Mouse (Mus musculus) erythroblast, embryonic 14.5 days (primary cell): ENCODE results near the gene Ncor1. TPM values are rescaled to one million over a fixed set of nuclear protein-coding genes. Genes with fewer than 3 reads are reported as not detected.

Experiments used
- H3K27me3 ChIP-seq: 2 replicates; pipeline ENCODE4 v1.6.1; 2012; ENCODE audit warnings: inconsistent platforms; ENCODE audit not compliant: control insufficient read depth
- H3K36me3 ChIP-seq: 2 replicates; pipeline ENCODE4 v1.6.1; 2012; ENCODE audit warnings: mild to moderate bottlenecking, inconsistent platforms; ENCODE audit not compliant: control insufficient read depth
- H3K4me1 ChIP-seq: 2 replicates; pipeline ENCODE4 v1.6.1; 2012; ENCODE audit warnings: inconsistent platforms; ENCODE audit not compliant: control insufficient read depth
- H3K4me3 ChIP-seq: replicated peaks from 2 replicates; pipeline ENCODE3; 2012; ENCODE audit warnings: moderate library complexity, mild to moderate bottlenecking, inconsistent platforms
- H3K9me3 ChIP-seq: 2 replicates; pipeline ENCODE4 v1.6.1; 2012; ENCODE audit warnings: low read length, inconsistent platforms, mixed read lengths; ENCODE audit not compliant: control insufficient read depth
- GATA1 ChIP-seq: IDR thresholded peaks from 2 replicates; pipeline ENCODE4 v1.6.1; 2012; ENCODE audit warnings: low read length, inconsistent platforms, mixed read lengths
- TAL1 ChIP-seq: IDR thresholded peaks from 3 replicates; pipeline ENCODE4 v1.6.1; 2012; ENCODE audit warnings: low read length, inconsistent platforms, mixed read lengths
- polyA plus RNA-seq: library from polyadenylated mRNA; stranded (reverse); fragments of >175 nt; gene quantifications from 2 replicates; pipeline ENCODE4 v1.2.3, GENCODE M21; 2012

Gene Ncor1
- polyA plus RNA-seq, 1 experiment = 8.1 TPM

DNA sequence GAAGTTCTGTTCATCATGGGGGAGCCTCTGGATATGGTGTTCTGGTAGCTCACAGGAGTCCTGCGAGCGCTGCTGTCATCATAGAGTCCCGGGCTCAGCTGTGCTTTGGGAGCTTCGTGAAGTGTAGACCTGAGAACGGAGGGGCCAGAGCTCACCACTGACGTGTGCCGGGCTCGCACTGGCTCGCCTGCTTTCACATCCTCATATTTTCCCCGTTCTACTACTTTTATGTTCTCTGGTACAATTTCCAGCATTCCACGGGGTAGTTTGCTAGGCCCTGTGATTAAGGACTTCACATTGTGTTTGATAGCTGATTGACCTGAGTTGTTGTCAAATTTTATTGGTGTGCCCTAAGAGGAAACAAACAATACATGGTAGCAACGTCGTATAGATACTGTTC lies 115.3 kb downstream of the Ncor1 start:
- no peak overlapping the region for H3K4me3 ChIP-seq
- no peak for TF ChIP-seq GATA1
- TF ChIP-seq TAL1 = no peak
- H3K4me1 ChIP-seq = no peaks in the 10 kb centered on the region
- no peaks in the 10 kb centered on the region for H3K9me3 ChIP-seq
- no peaks in the 10 kb centered on the region for H3K27me3 ChIP-seq
- peaks cover 76% of the 10 kb centered on the region for H3K36me3 ChIP-seq

DNA sequence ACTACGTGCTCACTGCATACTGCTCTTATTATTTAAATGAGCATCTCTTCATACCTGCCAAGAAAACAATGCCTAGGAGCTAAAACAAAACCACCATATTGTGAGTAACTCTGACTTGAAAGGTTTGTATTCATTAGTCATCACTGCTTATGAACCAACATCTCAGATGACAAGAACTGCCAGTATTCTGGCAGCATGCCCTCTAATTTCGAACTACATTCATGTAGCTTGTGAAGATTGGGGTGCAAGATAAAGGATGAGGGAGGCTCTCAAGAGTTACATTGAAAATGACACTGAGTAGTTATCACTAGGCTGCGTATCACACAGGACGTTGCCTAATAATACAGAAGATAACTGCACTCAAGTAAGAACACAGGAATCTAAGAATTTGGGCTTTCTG lies 126.1 kb downstream of the Ncor1 start:
- Histone ChIP-seq H3K4me3 (no peak overlapping the region), H3K36me3 (peaks cover 96% of the 10 kb centered on the region), H3K4me1 (no peaks in the 10 kb centered on the region), H3K9me3 (no peaks in the 10 kb centered on the region), H3K27me3 (no peaks in the 10 kb centered on the region)
- TF ChIP-seq TAL1 (no peak), GATA1 (no peak)

DNA sequence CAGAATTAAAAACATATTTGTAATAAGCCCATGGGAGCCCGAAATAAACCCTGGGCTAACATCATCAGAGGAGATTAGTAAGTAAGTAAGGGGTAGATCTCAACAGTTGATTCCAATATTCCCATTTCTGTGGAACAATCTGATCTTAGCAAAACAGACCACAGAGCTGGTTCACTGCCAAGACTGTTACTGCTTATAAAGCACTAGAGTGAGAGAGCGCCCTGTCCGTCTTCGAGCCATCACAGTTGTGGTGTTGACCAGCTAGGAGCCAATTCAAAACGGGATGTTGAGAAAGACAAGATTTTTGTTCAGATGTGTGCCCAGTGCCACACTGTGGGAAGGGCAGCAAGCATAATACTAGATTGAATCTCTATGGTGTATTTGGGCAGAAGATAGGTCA lies 127.2 kb downstream of the Ncor1 start:
- Histone ChIP-seq H3K4me3 (no peak overlapping the region), H3K36me3 (peaks cover 97% of the 10 kb centered on the region), H3K9me3 (no peaks in the 10 kb centered on the region), H3K27me3 (no peaks in the 10 kb centered on the region), H3K4me1 (no peaks in the 10 kb centered on the region)
- TF ChIP-seq TAL1 (no peak), GATA1 (no peak)

DNA sequence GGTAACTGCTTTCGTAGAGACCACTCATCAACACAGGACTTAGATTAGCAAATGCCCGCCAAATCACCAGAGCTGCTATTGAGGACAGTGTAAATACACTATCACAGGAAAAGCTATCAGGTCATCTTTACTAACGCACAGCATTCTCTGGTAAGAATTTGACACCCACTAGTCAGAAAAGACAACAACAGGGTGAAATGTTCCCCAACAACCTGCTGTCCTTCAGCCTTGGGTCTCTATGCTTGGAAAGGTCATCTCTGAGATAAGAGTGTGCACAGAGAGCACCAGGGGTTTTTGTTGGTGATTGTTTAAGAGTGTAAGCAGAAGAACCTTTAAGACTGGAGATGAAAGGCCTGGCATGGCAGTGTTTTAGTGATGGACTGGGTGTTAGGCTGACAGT lies 134.7 kb downstream of the Ncor1 start:
- no peak for TF ChIP-seq TAL1
- TF ChIP-seq GATA1 = no peak
- H3K36me3 ChIP-seq = peaks cover 97% of the 10 kb centered on the region
- H3K27me3 ChIP-seq = no peaks in the 10 kb centered on the region

DNA sequence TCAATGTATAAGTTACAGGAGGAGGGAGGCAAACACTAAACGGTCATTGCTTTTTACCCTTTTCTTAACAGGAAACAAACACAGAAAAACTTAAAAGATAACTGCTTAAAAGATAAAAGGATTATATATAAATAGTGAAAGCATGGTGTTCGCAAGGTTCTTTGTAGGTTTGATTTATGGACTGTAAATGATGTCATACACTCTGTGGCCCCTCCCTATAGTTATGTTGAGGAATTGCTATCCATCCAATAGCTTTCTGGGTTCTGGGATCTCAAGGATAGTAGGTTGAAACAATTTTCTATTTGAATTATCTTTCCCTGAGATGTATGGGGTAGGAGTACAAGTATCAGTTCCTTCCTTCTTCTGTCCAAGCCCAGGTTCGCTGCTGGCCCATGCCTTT lies 138.2 kb downstream of the Ncor1 start:
- Histone ChIP-seq H3K27me3 (no peaks in the 10 kb centered on the region), H3K9me3 (no peaks in the 10 kb centered on the region), H3K36me3 (peaks cover 97% of the 10 kb centered on the region), H3K4me1 (no peaks in the 10 kb centered on the region), H3K4me3 (no peak overlapping the region)
- TF ChIP-seq TAL1 = no peak
- no peak for TF ChIP-seq GATA1

More for the DNA sequence above, 134.7 kb downstream of the Ncor1 start:
- H3K4me3 ChIP-seq = no peak overlapping the region
- no peaks in the 10 kb centered on the region for H3K4me1 ChIP-seq
- no peaks in the 10 kb centered on the region for H3K9me3 ChIP-seq

DNA sequence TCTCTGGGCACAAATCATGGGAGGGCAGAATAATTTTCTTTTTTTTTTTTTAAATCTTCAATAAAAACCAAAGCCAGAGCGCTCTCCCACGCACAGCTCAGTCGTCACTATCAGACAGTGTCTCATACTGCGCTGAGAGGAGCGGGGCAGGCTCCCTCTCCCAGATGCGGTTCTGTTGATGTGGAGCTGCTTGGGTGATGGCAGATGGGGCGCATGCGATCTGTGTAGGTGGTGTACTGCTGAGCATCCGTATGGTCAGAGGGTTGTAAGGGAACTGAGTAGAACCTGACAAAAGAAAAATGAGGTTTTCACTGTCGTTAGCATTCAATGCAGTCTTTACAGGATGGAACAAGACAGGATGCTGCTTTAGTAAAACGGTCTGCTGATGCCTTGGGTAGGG lies 140.6 kb downstream of the Ncor1 start:
- TF ChIP-seq GATA1 (no peak), TAL1 (no peak)
- H3K27me3 ChIP-seq = no peaks in the 10 kb centered on the region
- no peak overlapping the region for H3K4me3 ChIP-seq
- no peaks in the 10 kb centered on the region for H3K9me3 ChIP-seq
- no peaks in the 10 kb centered on the region for H3K4me1 ChIP-seq
- peaks cover 97% of the 10 kb centered on the region for H3K36me3 ChIP-seq

DNA sequence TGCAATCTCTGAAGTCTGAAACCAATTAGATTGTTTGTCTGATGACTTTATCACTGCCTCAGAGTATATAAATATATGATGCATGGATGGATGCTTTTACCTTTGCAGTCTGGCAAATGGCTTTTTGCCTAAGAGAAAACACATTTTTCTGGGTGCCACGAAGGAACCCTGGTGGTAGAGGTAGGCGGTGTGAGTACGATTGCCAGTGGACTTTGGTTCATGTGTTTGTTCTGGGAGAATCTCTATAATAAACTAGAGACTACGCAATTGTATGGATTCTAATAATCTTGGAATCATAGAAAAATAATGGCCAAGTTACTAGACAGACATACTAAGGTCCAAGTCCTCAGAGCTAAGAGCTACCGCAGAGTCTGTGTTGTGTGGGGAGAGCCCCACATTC lies 143.4 kb downstream of the Ncor1 start:
- Histone ChIP-seq H3K27me3 (no peaks in the 10 kb centered on the region), H3K36me3 (peaks cover 77% of the 10 kb centered on the region)

DNA sequence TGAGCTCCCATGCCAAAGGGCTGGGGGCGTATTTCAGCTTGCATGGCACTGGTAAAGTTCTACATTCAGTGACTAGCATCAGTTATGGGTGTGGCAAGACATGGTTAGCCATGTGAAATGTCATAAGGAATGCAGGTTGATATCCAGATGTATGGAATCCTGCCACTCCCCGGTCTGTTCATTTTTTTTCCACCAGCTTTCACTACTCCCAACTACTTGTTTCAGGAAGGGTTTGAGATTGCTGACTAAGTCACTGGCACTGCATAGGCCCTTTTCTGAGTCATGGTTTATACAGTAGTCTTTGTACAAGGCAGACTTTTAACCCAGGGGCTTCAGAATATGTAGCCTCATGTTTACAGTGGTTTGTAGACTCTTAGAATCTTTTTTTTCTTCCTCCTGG lies 149.0 kb downstream of the Ncor1 start:
- Histone ChIP-seq H3K36me3 (peaks cover 32% of the 10 kb centered on the region), H3K4me1 (no peaks in the 10 kb centered on the region), H3K9me3 (no peaks in the 10 kb centered on the region), H3K4me3 (no peak overlapping the region), H3K27me3 (no peaks in the 10 kb centered on the region)
- TF ChIP-seq TAL1 (no peak), GATA1 (no peak)

More for the DNA sequence above, 143.4 kb downstream of the Ncor1 start:
- H3K4me3 ChIP-seq = no peak overlapping the region
- H3K4me1 ChIP-seq = no peaks in the 10 kb centered on the region
- TF ChIP-seq TAL1 (no peak), GATA1 (no peak)
- H3K9me3 ChIP-seq = no peaks in the 10 kb centered on the region

DNA sequence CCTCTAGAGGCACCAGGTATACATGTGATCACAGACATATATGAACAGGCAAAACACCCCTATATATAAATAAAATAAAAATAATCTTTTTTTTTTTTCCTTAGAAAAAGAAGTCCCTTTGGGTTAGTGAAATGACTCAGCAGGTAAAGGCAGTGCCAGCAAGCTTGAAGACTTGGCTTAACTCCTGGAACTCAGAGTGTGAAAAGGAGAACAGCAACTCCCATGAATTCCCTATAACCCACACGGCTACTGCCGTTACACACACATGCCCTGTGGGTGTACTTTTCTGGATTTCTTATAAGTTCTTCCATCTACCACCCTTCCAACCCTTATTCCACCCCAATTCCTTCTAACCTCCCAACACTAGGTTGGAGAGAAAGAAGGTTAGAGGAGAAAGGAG lies 152.5 kb downstream of the Ncor1 start:
- H3K27me3 ChIP-seq = no peaks in the 10 kb centered on the region
- H3K4me1 ChIP-seq = no peaks in the 10 kb centered on the region
- H3K36me3 ChIP-seq = peaks cover 16% of the 10 kb centered on the region
- no peak for TF ChIP-seq TAL1
- TF ChIP-seq GATA1 = no peak
- H3K4me3 ChIP-seq = no peak overlapping the region
- no peaks in the 10 kb centered on the region for H3K9me3 ChIP-seq

DNA sequence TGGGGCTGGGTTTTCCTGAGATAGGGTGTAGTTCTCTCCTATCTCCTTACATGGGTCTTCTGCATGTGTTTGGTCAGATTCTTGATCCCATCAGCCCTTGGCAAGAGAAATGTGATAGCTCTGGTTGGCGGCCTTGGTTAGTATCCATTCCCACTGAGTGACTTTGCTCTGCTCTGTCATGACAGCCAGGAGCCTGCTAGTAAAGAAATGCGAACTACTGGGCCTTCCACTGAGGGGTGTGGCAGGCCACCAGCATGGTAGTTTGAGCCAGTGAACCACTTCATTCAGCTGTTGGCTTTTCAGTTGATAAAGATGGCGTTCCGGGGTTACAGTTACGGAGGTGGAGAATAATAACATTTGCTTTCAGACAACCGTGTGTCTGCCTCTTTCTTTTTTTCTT lies 159.5 kb downstream of the Ncor1 start:
- no peak for TF ChIP-seq GATA1
- TF ChIP-seq TAL1 = no peak
- Histone ChIP-seq H3K27me3 (no peaks in the 10 kb centered on the region), H3K36me3 (peaks cover 18% of the 10 kb centered on the region), H3K9me3 (no peaks in the 10 kb centered on the region), H3K4me3 (no peak overlapping the region), H3K4me1 (no peaks in the 10 kb centered on the region)
